Mouse (Mus musculus) heart, postnatal 36 days (tissue): ENCODE data around the gene Smarcd2. TPM values are rescaled to one million over a fixed set of nuclear protein-coding genes. Genes with fewer than 3 reads are reported as not detected.

Experiments used
- DNase-seq, 2 experiments: peaks; one replicate each; pipeline ENCODE4 v3.0.0; 2021 to 2022
- intact Hi-C: fragments of 180-260 bp; cut with DNase I; formaldehyde crosslinking; loops from one replicate; pipeline ENCODE4 v1.15.1; 2025
- total RNA-seq, 2 experiments: library from RNA; stranded (reverse); gene quantifications; 2 replicates each; pipeline ENCODE4 v1.2.3; 2021

Gene Smarcd2
- total RNA-seq, 2 experiments from 2014 or later: 19.1 to 19.9 TPM

- DNase-seq: no peak
- intact Hi-C loops: no loop called here
Measured at GRCm38 (mm10) chr11:106282452-106282851, 9.7 kb upstream of the Smarcd2 start.

GRCm38 (mm10) chr11:106276454-106276853 lies 3.7 kb upstream of the Smarcd2 start, which contains the start of gene Tcam1:
Gene Tcam1, plus strand, starts transcription at chr11:106276672.
- intact Hi-C loops: loop anchor here (10.0 kb wide), 1 partner anchor 338 kb away; the partner anchor contains the start of gene Tex2

GRCm38 (mm10) chr11:106274971-106275411 lies 2.2 kb upstream of the Smarcd2 start:
- DNase-seq: no peak
- intact Hi-C loops: loop anchor here (10.0 kb wide), 1 partner anchor 340 kb away; the partner anchor contains the start of gene Tex2

More at GRCm38 (mm10) chr11:106276454-106276853, 3.7 kb upstream of the Smarcd2 start, which contains the start of gene Tcam1:
- peak; percentile 92 to 98 for DNase-seq

GRCm38 (mm10) chr11:106274374-106274773 lies 1.6 kb upstream of the Smarcd2 start:
- no peak for DNase-seq
- intact Hi-C loops: loop anchor here (10.0 kb wide), 1 partner anchor 340 kb away; the partner anchor contains the start of gene Tex2

- no peak for DNase-seq
- intact Hi-C loops: loop anchor here (2.0 to 10.0 kb wide), 2 partner anchors 57 to 341 kb away; partner anchors contain the start of genes Ccdc47, Ddx42 and Tex2
Measured at GRCm38 (mm10) chr11:106273811-106274210, 1.0 kb upstream of the Smarcd2 start.

GRCm38 (mm10) chr11:106273311-106273684 lies 526 bp upstream of the Smarcd2 start:
- intact Hi-C loops: loop anchor here (2.0 to 10.0 kb wide), 2 partner anchors 56 to 342 kb away; partner anchors contain the start of genes Ccdc47, Ddx42 and Tex2
- no peak for DNase-seq

- DNase-seq: peak; percentile 44 to 56
- intact Hi-C loops: loop anchor here (1.0 to 10.0 kb wide), 3 partner anchors 16 to 343 kb away; partner anchors contain the start of genes Ccdc47, Ddx42, Ftsj3 and Psmc5
Measured at GRCm38 (mm10) chr11:106271794-106272643, 753 bp downstream of the Smarcd2 start.

GRCm38 (mm10) chr11:106271131-106271793 lies 1.5 kb downstream of the Smarcd2 start:
- no peak for DNase-seq
- intact Hi-C loops: loop anchor here (10.0 kb wide), 1 partner anchor 344 kb away; the partner anchor contains the start of gene Tex2

- peak in 1 of 2 experiments; percentile 50 for DNase-seq
- intact Hi-C loops: no loop called here
Measured at GRCm38 (mm10) chr11:106269060-106269431, 3.7 kb downstream of the Smarcd2 start.

- intact Hi-C loops: no loop called here
- DNase-seq: peak; percentile 83 to 86
Measured at GRCm38 (mm10) chr11:106268326-106269059, 4.3 kb downstream of the Smarcd2 start.

GRCm38 (mm10) chr11:106267871-106268270 lies 4.9 kb downstream of the Smarcd2 start:
- intact Hi-C loops: no loop called here
- DNase-seq: no peak

- intact Hi-C loops: no loop called here
Measured at GRCm38 (mm10) chr11:106267311-106267852, 5.4 kb downstream of the Smarcd2 start.

GRCm38 (mm10) chr11:106266431-106266830 lies 6.3 kb downstream of the Smarcd2 start:
- no peak for DNase-seq
- intact Hi-C loops: no loop called here

More at GRCm38 (mm10) chr11:106267311-106267852, 5.4 kb downstream of the Smarcd2 start:
- peak; percentile 32 to 42 for DNase-seq

- intact Hi-C loops: no loop called here
- DNase-seq: no peak
Measured at GRCm38 (mm10) chr11:106265570-106265969, 7.2 kb downstream of the Smarcd2 start.

- intact Hi-C loops: no loop called here
- DNase-seq: no peak
Measured at GRCm38 (mm10) chr11:106264988-106265387, 7.8 kb downstream of the Smarcd2 start.

GRCm38 (mm10) chr11:106263963-106264362 lies 8.8 kb downstream of the Smarcd2 start:
- intact Hi-C loops: no loop called here
- no peak for DNase-seq

GRCm38 (mm10) chr11:106260826-106261450 lies 11.8 kb downstream of the Smarcd2 start:
- intact Hi-C loops: no loop called here
- DNase-seq: no peak

- DNase-seq: no peak
- intact Hi-C loops: loop anchor here (1.0 kb wide), 1 partner anchor 16 kb away; the partner anchor contains the start of gene Smarcd2
Measured at GRCm38 (mm10) chr11:106256775-106257174, 16.0 kb downstream of the Smarcd2 start.
